Mouse (Mus musculus) embryonic facial prominence, embryonic 13.5 days (tissue): ENCODE data around the gene Zg16. TPM values are rescaled to one million over a fixed set of nuclear protein-coding genes. Genes with fewer than 3 reads are reported as not detected.
"Not testable (repeated sequence)": the region's sequence is repeated elsewhere in the genome, so short reads cannot be mapped to it uniquely, and the experiment has no call there.

Experiments used
- ATAC-seq: fragments of 200-750 bp; cut with Nextera tagmentation; 2 replicates; pipeline ENCODE4 v1.8.0; 2017; ENCODE audit warnings: low read depth; ENCODE audit not compliant: insufficient number of reproducible peaks, insufficient read depth, low FRiP score, low TSS enrichment
- H3K27ac ChIP-seq: fragments of 300-500 bp; sonication (generic); 2 replicates; pipeline ENCODE4 v1.5.1; 2015; ENCODE audit warnings: moderate library complexity, mild to moderate bottlenecking, inconsistent platforms
- H3K27me3 ChIP-seq: fragments of 300-500 bp; sonication (generic); 2 replicates; pipeline ENCODE4 v1.6.1; 2015; ENCODE audit warnings: mild to moderate bottlenecking, inconsistent platforms
- H3K36me3 ChIP-seq: fragments of 300-500 bp; sonication (generic); 2 replicates; pipeline ENCODE4 v1.6.1; 2015; ENCODE audit warnings: mild to moderate bottlenecking, inconsistent platforms
- H3K4me1 ChIP-seq: fragments of 300-500 bp; sonication (generic); 2 replicates; pipeline ENCODE4 v1.6.1; 2015; ENCODE audit warnings: inconsistent platforms
- H3K4me2 ChIP-seq: fragments of 300-500 bp; sonication (generic); 2 replicates; pipeline ENCODE4 v1.6.1; 2015; ENCODE audit warnings: moderate library complexity, mild to moderate bottlenecking, inconsistent platforms
- H3K4me3 ChIP-seq: fragments of 300-500 bp; sonication (generic); 2 replicates; pipeline ENCODE4 v1.5.1; 2015; ENCODE audit warnings: mild to moderate bottlenecking, inconsistent platforms
- H3K9ac ChIP-seq: fragments of 300-500 bp; sonication (generic); 2 replicates; pipeline ENCODE4 v1.6.1; 2015; ENCODE audit warnings: mild to moderate bottlenecking, inconsistent platforms
- H3K9me3 ChIP-seq: fragments of 300-500 bp; sonication (generic); 2 replicates; pipeline ENCODE4 v1.6.1; 2016; ENCODE audit warnings: inconsistent platforms
- WGBS: fragments of 180-500 bp; shearing (Covaris S2); methylation state at CpG from one replicate; pipeline ENCODE4 v1.1.7; 2015; ENCODE audit warnings: mixed read lengths; 5-methylcytosine and 5-hydroxymethylcytosine counted together
- polyA plus RNA-seq: library from polyadenylated mRNA; unstranded; fragments of >200 nt; fragmentation: Nextera tagmentation; extraction: Ambion mirVana; gene quantifications from 2 replicates; pipeline ENCODE4 v1.2.1, GENCODE M21; 2015

Zg16 gene
- polyA plus RNA-seq, 1 experiment from 2014 or later: not detected

DNA sequence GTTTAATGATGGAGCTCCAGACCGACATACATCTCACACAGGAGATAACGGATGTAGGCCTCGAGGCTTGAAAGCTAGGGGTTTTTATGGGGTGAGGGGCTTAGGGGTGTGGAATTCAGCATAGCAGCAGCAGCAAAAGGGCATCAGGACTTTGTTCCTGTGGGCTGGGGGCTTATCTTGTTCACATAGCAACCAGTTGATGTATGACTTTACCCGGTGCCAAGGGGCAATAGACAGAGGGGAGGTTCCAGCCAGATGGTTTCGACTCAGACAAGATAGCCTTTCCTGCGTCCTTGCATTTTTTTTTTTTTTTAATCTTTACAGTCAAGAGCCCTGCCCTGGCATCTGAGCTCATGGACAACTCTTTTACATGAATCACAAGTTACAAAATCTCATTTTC lies 1.4 kb downstream of the Zg16 start:
- H3K4me2 ChIP-seq, ATAC-seq: not testable (repeated sequence)

DNA sequence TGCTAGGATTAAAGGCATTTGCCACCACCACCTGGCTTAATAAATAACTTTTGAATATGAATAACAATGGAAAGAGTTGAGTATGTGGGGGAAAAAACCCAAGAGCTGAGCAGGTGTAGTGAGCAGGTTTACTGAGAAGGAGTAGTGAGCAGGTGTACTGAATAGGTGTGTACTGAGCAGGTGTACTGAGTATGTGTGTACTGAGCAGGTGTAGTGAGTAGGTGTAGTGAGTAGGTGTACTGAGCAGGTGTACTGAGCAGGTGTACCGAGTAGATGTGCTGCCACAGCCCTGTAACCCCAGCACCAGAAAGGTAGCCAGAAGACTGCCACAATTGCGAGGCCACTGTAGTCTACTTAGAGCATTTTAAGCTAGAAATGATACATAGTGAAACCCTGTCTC lies 2.3 kb downstream of the Zg16 start:
- Histone ChIP-seq H3K36me3 (no peaks in the 10 kb centered on the region), H3K9me3 (no peaks in the 10 kb centered on the region), H3K27ac (no peak overlapping the region), H3K9ac (no peak overlapping the region), H3K4me2 (no peak overlapping the region), H3K27me3 (peaks cover 5% of the 10 kb centered on the region; the same call in 1 of the 2 replicates), H3K4me1 (peaks cover 8% of the 10 kb centered on the region), H3K4me3 (no peak overlapping the region)
- WGBS: 74% methylated on average over 2 of the region's 2 CpGs
- no peak for ATAC-seq

More for the DNA sequence above, 1.4 kb downstream of the Zg16 start:
- not testable (repeated sequence) for H3K9ac ChIP-seq, H3K27ac ChIP-seq, H3K9me3 ChIP-seq, H3K4me1 ChIP-seq, H3K36me3 ChIP-seq, H3K4me3 ChIP-seq, H3K27me3 ChIP-seq
- WGBS: 76% methylated on average over 6 of the region's 6 CpGs

DNA sequence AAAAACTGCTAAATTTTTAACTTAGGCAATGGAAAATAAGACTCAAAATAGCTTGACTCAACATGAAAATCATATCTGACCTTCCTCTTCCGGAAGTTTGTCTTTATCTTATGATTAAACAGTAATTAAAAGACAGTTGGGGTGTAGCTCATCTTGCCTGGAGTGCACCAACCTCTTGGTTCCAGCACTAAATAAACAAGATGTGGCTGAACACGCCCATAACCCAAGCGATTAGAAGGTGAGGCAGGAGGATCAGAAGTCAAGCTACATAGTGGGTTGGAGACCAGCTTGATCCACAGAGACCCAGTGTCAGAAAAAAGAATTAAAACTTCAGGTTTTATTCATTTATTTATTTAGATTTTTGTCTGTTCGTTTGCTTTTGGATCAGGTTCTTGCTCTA lies 3.4 kb downstream of the Zg16 start:
- no peak overlapping the region for H3K4me3 ChIP-seq
- no peak overlapping the region for H3K9ac ChIP-seq
- no peaks in the 10 kb centered on the region for H3K36me3 ChIP-seq
- no peaks in the 10 kb centered on the region; the same call in 1 of the 2 replicates for H3K27me3 ChIP-seq
- peaks cover under 1% of the 10 kb centered on the region; the same call in 1 of the 2 replicates for H3K4me1 ChIP-seq
- H3K27ac ChIP-seq: no peak overlapping the region
- WGBS: 81% methylated on average over 4 of the region's 4 CpGs
- no peaks in the 10 kb centered on the region for H3K9me3 ChIP-seq
- ATAC-seq: no peak
- no peak overlapping the region for H3K4me2 ChIP-seq

GRCm38 (mm10) chr7:127082995-127083394 lies 4.1 kb downstream of the Zg16 start:
- Histone ChIP-seq H3K4me3 (no peak overlapping the region), H3K36me3 (no peaks in the 10 kb centered on the region), H3K27me3 (no peaks in the 10 kb centered on the region), H3K9ac (no peak overlapping the region), H3K9me3 (no peaks in the 10 kb centered on the region), H3K4me2 (no peak overlapping the region), H3K4me1 (no peaks in the 10 kb centered on the region), H3K27ac (no peak overlapping the region)
- ATAC-seq: no peak
- 60% methylated on average over 2 of the region's 2 CpGs for WGBS

DNA sequence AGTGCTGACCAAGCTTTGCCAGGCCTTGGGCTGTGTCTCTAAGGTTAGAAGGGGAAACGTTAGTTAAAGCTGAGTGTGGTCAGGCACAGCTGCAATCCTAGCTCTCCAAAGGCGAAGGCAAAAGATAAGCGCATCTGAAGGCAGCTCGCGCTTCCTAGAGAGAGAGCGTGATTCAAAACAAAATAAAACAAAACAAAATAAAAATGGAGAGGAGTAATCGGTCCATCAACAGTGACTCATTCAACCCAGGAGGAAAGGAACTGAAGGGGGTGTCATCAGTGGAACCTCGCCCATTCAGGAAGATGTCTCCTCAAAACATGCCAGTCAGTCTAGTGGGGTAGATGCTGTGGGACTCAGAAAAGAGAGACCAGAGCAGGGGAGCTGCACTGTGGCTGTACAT lies 4.9 kb downstream of the Zg16 start:
- H3K4me2 ChIP-seq: no peak overlapping the region
- no peaks in the 10 kb centered on the region for H3K9me3 ChIP-seq
- no peak for ATAC-seq
- 78% methylated on average over 8 of the region's 8 CpGs for WGBS
- H3K27me3 ChIP-seq: no peaks in the 10 kb centered on the region
- H3K36me3 ChIP-seq: no peaks in the 10 kb centered on the region
- H3K4me3 ChIP-seq: no peak overlapping the region
- H3K9ac ChIP-seq: no peak overlapping the region
- H3K4me1 ChIP-seq: no peaks in the 10 kb centered on the region
- H3K27ac ChIP-seq: no peak overlapping the region

GRCm38 (mm10) chr7:127080045-127080444 lies 7.1 kb downstream of the Zg16 start:
- H3K9me3 ChIP-seq: no peaks in the 10 kb centered on the region
- H3K27me3 ChIP-seq: no peaks in the 10 kb centered on the region
- WGBS: 54% methylated on average over 3 of the region's 3 CpGs
- no peaks in the 10 kb centered on the region for H3K4me1 ChIP-seq
- ATAC-seq: no peak
- no peak overlapping the region for H3K4me3 ChIP-seq
- no peak overlapping the region for H3K4me2 ChIP-seq
- no peak overlapping the region for H3K9ac ChIP-seq
- no peak overlapping the region for H3K27ac ChIP-seq
- H3K36me3 ChIP-seq: no peaks in the 10 kb centered on the region

DNA sequence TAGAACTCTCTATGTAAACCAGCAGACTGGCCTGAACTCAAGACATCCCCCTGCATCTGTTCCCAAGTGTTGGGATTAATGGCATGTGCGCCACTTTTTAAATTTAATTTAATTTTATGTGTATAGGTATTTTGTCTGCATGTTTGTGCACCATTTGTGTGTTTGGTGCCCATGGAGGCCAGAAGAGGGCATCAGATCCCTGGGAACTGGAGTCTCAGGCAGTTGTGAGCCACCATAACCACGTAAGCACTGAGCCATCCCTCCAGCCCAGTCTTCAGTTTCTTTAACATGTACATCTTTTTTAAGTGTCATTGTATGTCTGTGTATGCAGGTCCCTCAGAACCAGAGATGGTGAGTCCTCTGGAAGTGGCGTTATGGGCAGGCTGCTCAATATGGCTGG lies 9.4 kb downstream of the Zg16 start:
- Histone ChIP-seq H3K27me3 (no peaks in the 10 kb centered on the region), H3K4me3 (no peak overlapping the region), H3K4me1 (no peaks in the 10 kb centered on the region), H3K9me3 (no peaks in the 10 kb centered on the region), H3K27ac (no peak overlapping the region), H3K4me2 (no peak overlapping the region), H3K36me3 (no peaks in the 10 kb centered on the region), H3K9ac (no peak overlapping the region)
- ATAC-seq: no peak
- 71% methylated on average over 3 of the region's 3 CpGs for WGBS

DNA sequence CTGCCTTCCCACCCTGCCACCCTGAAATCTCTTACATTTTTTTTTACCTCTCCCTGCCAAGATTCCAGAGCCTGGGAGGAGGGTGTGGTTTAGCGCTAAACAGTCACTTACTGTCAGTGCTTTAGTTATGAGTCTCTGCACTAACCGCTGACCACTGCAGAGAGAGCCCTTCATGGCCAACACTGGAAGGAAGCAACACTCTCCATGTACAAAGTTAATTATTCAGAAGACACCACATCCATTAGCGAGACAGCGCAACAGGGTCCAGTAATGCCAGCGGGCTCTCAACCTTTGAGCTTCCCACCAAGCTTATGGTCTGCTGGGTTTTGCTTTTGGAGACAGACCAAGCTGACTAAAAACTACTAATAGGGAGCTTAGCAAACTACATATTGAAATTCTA lies 10.9 kb downstream of the Zg16 start:
- Histone ChIP-seq H3K4me2 (no peak overlapping the region), H3K27me3 (no peaks in the 10 kb centered on the region), H3K9me3 (no peaks in the 10 kb centered on the region), H3K9ac (no peak overlapping the region), H3K4me3 (no peak overlapping the region), H3K27ac (no peak overlapping the region), H3K36me3 (no peaks in the 10 kb centered on the region), H3K4me1 (no peaks in the 10 kb centered on the region)
- 96% methylated on average over 5 of the region's 5 CpGs for WGBS
- no peak for ATAC-seq

- Histone ChIP-seq H3K4me3 (no peak overlapping the region), H3K9me3 (no peaks in the 10 kb centered on the region), H3K4me2 (no peak overlapping the region), H3K9ac (no peak overlapping the region), H3K4me1 (no peaks in the 10 kb centered on the region), H3K27ac (no peak overlapping the region), H3K36me3 (no peaks in the 10 kb centered on the region), H3K27me3 (no peaks in the 10 kb centered on the region)
- ATAC-seq: no peak
- 82% methylated on average over 4 of the region's 4 CpGs for WGBS
These were observed 13.9 kb downstream of the Zg16 start for GRCm38 (mm10) chr7:127073221-127073620.

DNA sequence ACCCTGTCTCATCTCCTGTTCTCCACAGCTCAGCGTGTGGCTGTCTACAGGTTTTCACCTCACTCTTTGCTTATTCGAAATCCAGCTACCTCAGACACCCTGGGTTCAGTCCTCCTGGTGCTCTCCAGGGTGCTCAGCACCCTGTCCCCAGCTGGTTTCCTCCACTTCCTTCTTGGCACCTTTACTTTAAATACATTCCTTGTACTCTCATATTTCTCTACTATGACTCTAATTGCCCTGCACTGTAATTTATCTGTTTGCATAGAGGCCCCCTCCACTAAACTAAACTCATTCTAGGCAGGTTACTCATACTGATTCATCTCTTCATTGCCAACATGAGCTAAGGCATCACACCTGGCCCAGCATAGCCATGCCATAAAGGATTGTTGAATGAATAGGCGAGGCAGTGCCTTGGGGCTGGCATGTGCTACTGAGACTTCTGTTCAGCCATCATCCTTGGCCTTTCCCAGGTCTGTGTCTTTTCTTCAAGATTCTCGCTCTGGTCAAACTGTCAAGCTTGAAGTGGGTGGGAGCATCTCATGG lies 16.2 kb downstream of the Zg16 start:
- Histone ChIP-seq H3K9ac (no peak overlapping the region), H3K36me3 (no peaks in the 10 kb centered on the region), H3K4me3 (no peak overlapping the region), H3K4me1 (no peaks in the 10 kb centered on the region), H3K9me3 (no peaks in the 10 kb centered on the region), H3K4me2 (no peak overlapping the region), H3K27me3 (no peaks in the 10 kb centered on the region), H3K27ac (no peak overlapping the region)
- 68% methylated on average over 4 of the region's 4 CpGs for WGBS
- ATAC-seq: no peak

- Histone ChIP-seq H3K4me1 (no peaks in the 10 kb centered on the region), H3K27ac (no peak overlapping the region), H3K9ac (no peak overlapping the region), H3K4me3 (no peak overlapping the region), H3K36me3 (no peaks in the 10 kb centered on the region), H3K27me3 (no peaks in the 10 kb centered on the region), H3K9me3 (no peaks in the 10 kb centered on the region), H3K4me2 (no peak overlapping the region)
- ATAC-seq: no peak
- 77% methylated on average over 4 of the region's 4 CpGs for WGBS
These were observed 20.8 kb downstream of the Zg16 start for GRCm38 (mm10) chr7:127066317-127066716.

- H3K4me1 ChIP-seq: no peaks in the 10 kb centered on the region
- H3K4me3 ChIP-seq: no peak overlapping the region
- H3K36me3 ChIP-seq: no peaks in the 10 kb centered on the region
- no peak overlapping the region for H3K27ac ChIP-seq
- no peaks in the 10 kb centered on the region for H3K9me3 ChIP-seq
- no peak for ATAC-seq
- WGBS: 89% methylated on average over 6 of the region's 6 CpGs
- H3K4me2 ChIP-seq: no peak overlapping the region
- no peaks in the 10 kb centered on the region for H3K27me3 ChIP-seq
- no peak overlapping the region for H3K9ac ChIP-seq
These were observed 21.6 kb downstream of the Zg16 start for GRCm38 (mm10) chr7:127065538-127065937.
